Mouse (Mus musculus): ENCODE results near the gene Cds1.

- TF ChIP-seq POLR2A (IDR thresholded peaks at IDR 0.05; ENCODE audit: insufficient read depth, low read depth, low read length) (no peak), CTCF (IDR thresholded peaks at IDR 0.05) (no peak)
Measured at GRCm38 (mm10) chr5:101830180-101830579, 65.2 kb downstream of the Cds1 start.

All from heart, adult 2 months (tissue).